Mouse (Mus musculus): ENCODE data around the gene Psmb4. TPM values are rescaled to one million over a fixed set of nuclear protein-coding genes. Genes with fewer than 3 reads are reported as not detected.
"Not testable (repeated sequence)": the region's sequence is repeated elsewhere in the genome, so short reads cannot be mapped to it uniquely, and the experiment has no call there.

Psmb4 gene
- 234 and 249 TPM in 2 replicates for polyA plus RNA-seq (2015; fragmentation: Nextera tagmentation; extraction: Ambion mirVana)

- Histone ChIP-seq H3K27me3 (replicated peaks; ENCODE audit: insufficient read depth, low read length) (no peaks in the 10 kb centered on the region), H3K36me3 (ENCODE audit: insufficient read depth, low read length) (peaks cover 19% of the 10 kb centered on the region; the same call in 1 of the 2 replicates), H3K9me3 (ENCODE audit: low read length) (no peaks in the 10 kb centered on the region), H3K4me2 (replicated peaks; ENCODE audit: low read depth, low read length) (peak within 1 kb of the TSS; percentile 79), H3K9ac (replicated peaks; ENCODE audit: low read depth) (peak within 1 kb of the TSS; percentile 89), H3K27ac (ENCODE audit: low read length) (peak within 1 kb of the TSS; percentile 62), H3K4me1 (ENCODE audit: insufficient read depth, low read depth, low read length) (peaks cover 7% of the 10 kb centered on the region; the same call in 1 of the 2 replicates), H3K4me3 (ENCODE audit: low read depth, low read length) (peak within 1 kb of the TSS; percentile 92)
- DNase-seq (ENCODE audit: low spot score) (peak; percentile 96), ATAC-seq (peak; percentile 89)
- under 1% methylated on average over 61 of the region's 61 CpGs for WGBS
- TF ChIP-seq EP300 (IDR thresholded peaks at IDR 0.05) (0 out of 2 replicates have a peak, but pooled peaks have one; percentile 22), CTCF (IDR thresholded peaks at IDR 0.05) (no peak)
These were observed at the start of gene Psmb4 for GRCm38 (mm10) chr3:94886316-94887224. TSS of gene Psmb4 (minus strand) at chr3:94886961.

- H3K9ac ChIP-seq (replicated peaks; ENCODE audit: low read depth); H3K9me3 ChIP-seq (ENCODE audit: low read length); DNase-seq (ENCODE audit: low spot score); ATAC-seq; H3K27me3 ChIP-seq (replicated peaks; ENCODE audit: insufficient read depth, low read length); H3K4me2 ChIP-seq (replicated peaks; ENCODE audit: low read depth, low read length); H3K4me3 ChIP-seq (ENCODE audit: low read depth, low read length); H3K4me1 ChIP-seq (ENCODE audit: insufficient read depth, low read depth, low read length); H3K36me3 ChIP-seq (ENCODE audit: insufficient read depth, low read length): not testable (repeated sequence)
- WGBS, result 74% methylated on average over 5 of the region's 5 CpGs
- H3K27ac ChIP-seq (ENCODE audit: low read length), result 0 out of 2 replicates have a peak overlapping the region, but pooled peaks have one; percentile 43
These were observed 49.4 kb upstream of the Psmb4 start for GRCm38 (mm10) chr3:94936147-94936546.

- H3K9ac ChIP-seq (replicated peaks; ENCODE audit: low read depth); H3K4me3 ChIP-seq (ENCODE audit: low read depth, low read length); H3K9me3 ChIP-seq (ENCODE audit: low read length); H3K4me1 ChIP-seq (ENCODE audit: insufficient read depth, low read depth, low read length); H3K36me3 ChIP-seq (ENCODE audit: insufficient read depth, low read length); H3K27me3 ChIP-seq (replicated peaks; ENCODE audit: insufficient read depth, low read length): not testable (repeated sequence)
- TF ChIP-seq EP300 (IDR thresholded peaks at IDR 0.05), result peak; percentile 61; the same call in 1 of the 2 replicates
- peak overlapping the region; percentile 62; the same call in 1 of the 2 replicates for H3K27ac ChIP-seq (ENCODE audit: low read length)
- WGBS, result 36% methylated on average over 3 of the region's 3 CpGs
- ATAC-seq (peak; percentile 55), DNase-seq (ENCODE audit: low spot score) (peak; percentile 92)
- peak overlapping the region; percentile 48 for H3K4me2 ChIP-seq (replicated peaks; ENCODE audit: low read depth, low read length)
These were observed 48.6 kb upstream of the Psmb4 start for GRCm38 (mm10) chr3:94935332-94935731.

- H3K4me3 ChIP-seq (ENCODE audit: low read depth, low read length), result peak overlapping the region; percentile 24
- not testable (repeated sequence) for H3K4me1 ChIP-seq (ENCODE audit: insufficient read depth, low read depth, low read length); H3K36me3 ChIP-seq (ENCODE audit: insufficient read depth, low read length); ATAC-seq; DNase-seq (ENCODE audit: low spot score); H3K27me3 ChIP-seq (replicated peaks; ENCODE audit: insufficient read depth, low read length); H3K9me3 ChIP-seq (ENCODE audit: low read length)
- H3K9ac ChIP-seq (replicated peaks; ENCODE audit: low read depth), result 0 out of 2 replicates have a peak overlapping the region, but pooled peaks have one; percentile 19
- H3K27ac ChIP-seq (ENCODE audit: low read length), result peak overlapping the region; percentile 77
- H3K4me2 ChIP-seq (replicated peaks; ENCODE audit: low read depth, low read length), result peak overlapping the region; percentile 48
- 73% methylated on average over 3 of the region's 3 CpGs for WGBS
These were observed 47.8 kb upstream of the Psmb4 start for GRCm38 (mm10) chr3:94934564-94934963.

- H3K4me1 ChIP-seq (ENCODE audit: insufficient read depth, low read depth, low read length); H3K36me3 ChIP-seq (ENCODE audit: insufficient read depth, low read length); DNase-seq (ENCODE audit: low spot score); H3K27me3 ChIP-seq (replicated peaks; ENCODE audit: insufficient read depth, low read length); H3K9me3 ChIP-seq (ENCODE audit: low read length); ATAC-seq: not testable (repeated sequence)
- H3K4me3 ChIP-seq (ENCODE audit: low read depth, low read length), result peak overlapping the region; percentile 50
- no CpG with 5 or more reads among the region's 2 CpGs for WGBS
- peak overlapping the region; percentile 95 for H3K27ac ChIP-seq (ENCODE audit: low read length)
- peak overlapping the region; percentile 71; the same call in 1 of the 2 replicates for H3K9ac ChIP-seq (replicated peaks; ENCODE audit: low read depth)
- H3K4me2 ChIP-seq (replicated peaks; ENCODE audit: low read depth, low read length), result peak overlapping the region; percentile 64
These were observed 46.8 kb upstream of the Psmb4 start for GRCm38 (mm10) chr3:94933604-94934003.

GRCm38 (mm10) chr3:94932809-94933564 lies 46.2 kb upstream of the Psmb4 start, which contains the start of gene Selenbp1:
TSS of gene Selenbp1 (plus strand) at chr3:94933056.
- Histone ChIP-seq H3K27ac (ENCODE audit: low read length) (peak within 1 kb of the TSS; percentile 95), H3K27me3 (replicated peaks; ENCODE audit: insufficient read depth, low read length) (no peaks in the 10 kb centered on the region), H3K36me3 (ENCODE audit: insufficient read depth, low read length) (no peaks in the 10 kb centered on the region), H3K9me3 (ENCODE audit: low read length) (no peaks in the 10 kb centered on the region), H3K9ac (replicated peaks; ENCODE audit: low read depth) (peak within 1 kb of the TSS; percentile 71), H3K4me2 (replicated peaks; ENCODE audit: low read depth, low read length) (peak within 1 kb of the TSS; percentile 64), H3K4me1 (ENCODE audit: insufficient read depth, low read depth, low read length) (no peaks in the 10 kb centered on the region), H3K4me3 (ENCODE audit: low read depth, low read length) (peak within 1 kb of the TSS; percentile 50)
- no peak for TF ChIP-seq CTCF (IDR thresholded peaks at IDR 0.05)
- TF ChIP-seq EP300 (IDR thresholded peaks at IDR 0.05), result peak; percentile 97
- ATAC-seq, result peak; percentile 82
- DNase-seq (ENCODE audit: low spot score), result peak; percentile 95
- under 1% methylated on average over 16 of the region's 16 CpGs for WGBS

GRCm38 (mm10) chr3:94932279-94932678 lies 45.5 kb upstream of the Psmb4 start:
- not testable (repeated sequence) for H3K4me2 ChIP-seq (replicated peaks; ENCODE audit: low read depth, low read length); H3K9me3 ChIP-seq (ENCODE audit: low read length); ATAC-seq; H3K36me3 ChIP-seq (ENCODE audit: insufficient read depth, low read length); H3K4me3 ChIP-seq (ENCODE audit: low read depth, low read length); H3K27me3 ChIP-seq (replicated peaks; ENCODE audit: insufficient read depth, low read length); H3K4me1 ChIP-seq (ENCODE audit: insufficient read depth, low read depth, low read length); H3K9ac ChIP-seq (replicated peaks; ENCODE audit: low read depth)
- peak; percentile 52 for DNase-seq (ENCODE audit: low spot score)
- peak overlapping the region; percentile 95 for H3K27ac ChIP-seq (ENCODE audit: low read length)
- WGBS, result 19% methylated on average over 2 of the region's 2 CpGs

GRCm38 (mm10) chr3:94931427-94932082 lies 44.8 kb upstream of the Psmb4 start:
- not testable (repeated sequence) for H3K9ac ChIP-seq (replicated peaks; ENCODE audit: low read depth); H3K36me3 ChIP-seq (ENCODE audit: insufficient read depth, low read length); H3K4me1 ChIP-seq (ENCODE audit: insufficient read depth, low read depth, low read length); H3K27me3 ChIP-seq (replicated peaks; ENCODE audit: insufficient read depth, low read length); H3K9me3 ChIP-seq (ENCODE audit: low read length); DNase-seq (ENCODE audit: low spot score); ATAC-seq; H3K4me2 ChIP-seq (replicated peaks; ENCODE audit: low read depth, low read length); H3K4me3 ChIP-seq (ENCODE audit: low read depth, low read length)
- 69% methylated on average over 10 of the region's 10 CpGs for WGBS
- peak overlapping the region; percentile 95 for H3K27ac ChIP-seq (ENCODE audit: low read length)
